Mouse (Mus musculus) limb, embryonic 10.5 days (tissue): ENCODE measurements around the gene Wdr25. TPM values are rescaled to one million over a fixed set of nuclear protein-coding genes. Genes with fewer than 3 reads are reported as not detected.

Experiments
- DNase-seq: peaks from one replicate; pipeline ENCODE4 v3.0.0-alpha.2; 2017; ENCODE audit warnings: low spot score
- H3K27ac ChIP-seq: fragments of 300-500 bp; sonication (generic); 2 replicates; pipeline ENCODE4 v1.5.1; 2016; ENCODE audit warnings: mild to moderate bottlenecking
- H3K27me3 ChIP-seq: fragments of 300-500 bp; sonication (generic); 2 replicates; pipeline ENCODE4 v1.6.1; 2016; ENCODE audit warnings: low read depth, mild to moderate bottlenecking; ENCODE audit not compliant: poor library complexity, severe bottlenecking
- H3K36me3 ChIP-seq: fragments of 300-500 bp; sonication (generic); 2 replicates; pipeline ENCODE4 v1.6.1; 2016; ENCODE audit warnings: mild to moderate bottlenecking, moderate library complexity
- H3K4me1 ChIP-seq: fragments of 300-500 bp; sonication (generic); 2 replicates; pipeline ENCODE4 v1.6.1; 2016
- H3K4me3 ChIP-seq: fragments of 300-500 bp; sonication (generic); 2 replicates; pipeline ENCODE4 v1.5.1; 2016; ENCODE audit warnings: mild to moderate bottlenecking, moderate library complexity
- H3K9me3 ChIP-seq: fragments of 300-500 bp; sonication (generic); replicated peaks from 2 replicates; pipeline ENCODE4 v1.6.1; 2016; ENCODE audit warnings: mild to moderate bottlenecking
- WGBS: fragments of 180-500 bp; shearing (Covaris S2); methylation state at CpG from one replicate; pipeline ENCODE4 v1.1.7; 2016; 5-methylcytosine and 5-hydroxymethylcytosine counted together
- polyA plus RNA-seq: library from polyadenylated mRNA; unstranded; fragments of >200 nt; fragmentation: Nextera tagmentation; extraction: Ambion mirVana; gene quantifications from 2 replicates; pipeline ENCODE4 v1.2.1, GENCODE M21; 2016

Wdr25 gene
- polyA plus RNA-seq, 1 experiment from 2014 or later = 11.8 TPM

DNA sequence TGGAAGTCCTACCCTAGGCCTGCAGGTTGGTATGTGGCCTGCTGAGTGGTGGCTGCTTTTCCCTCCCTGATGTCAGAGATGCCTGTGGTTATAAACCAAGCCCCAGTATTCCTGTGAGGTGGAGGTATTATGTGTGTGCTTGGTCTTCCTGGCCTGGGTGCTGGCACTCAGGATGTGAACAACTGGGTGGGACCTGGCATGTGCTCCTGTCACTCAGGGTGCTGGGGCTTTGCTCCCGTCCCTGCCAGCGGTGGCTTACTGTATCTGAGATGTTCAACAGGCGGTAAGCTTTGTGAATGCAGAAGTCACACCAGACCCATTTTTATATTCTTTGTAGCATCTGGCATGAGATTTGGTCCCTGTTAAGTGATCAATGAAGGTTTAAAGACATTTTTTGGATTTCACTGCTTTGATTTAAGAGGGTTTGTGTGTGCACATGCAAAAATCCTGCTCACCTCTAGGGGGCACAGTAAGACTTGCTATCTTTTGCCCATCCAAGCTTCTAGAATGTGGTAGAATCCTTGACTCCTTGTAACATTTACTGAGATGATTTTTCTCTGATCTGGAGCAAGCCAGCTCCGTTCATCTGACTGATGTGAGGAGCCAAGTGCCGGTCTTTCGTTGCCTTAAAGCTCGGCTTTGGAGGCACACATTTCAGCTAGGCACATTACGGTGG is 10.3 kb downstream of the Wdr25 start:
- DNase-seq = peak; percentile 56
- Histone ChIP-seq H3K4me1 (peaks cover 34% of the 10 kb centered on the region), H3K27ac (no peak overlapping the region), H3K27me3 (peaks cover 4% of the 10 kb centered on the region), H3K4me3 (no peak overlapping the region), H3K9me3 (no peaks in the 10 kb centered on the region), H3K36me3 (0 out of 2 replicates have a peak, but pooled peaks cover 6% of the 10 kb centered on the region)
- 87% methylated on average over 8 of the region's 8 CpGs for WGBS

DNA sequence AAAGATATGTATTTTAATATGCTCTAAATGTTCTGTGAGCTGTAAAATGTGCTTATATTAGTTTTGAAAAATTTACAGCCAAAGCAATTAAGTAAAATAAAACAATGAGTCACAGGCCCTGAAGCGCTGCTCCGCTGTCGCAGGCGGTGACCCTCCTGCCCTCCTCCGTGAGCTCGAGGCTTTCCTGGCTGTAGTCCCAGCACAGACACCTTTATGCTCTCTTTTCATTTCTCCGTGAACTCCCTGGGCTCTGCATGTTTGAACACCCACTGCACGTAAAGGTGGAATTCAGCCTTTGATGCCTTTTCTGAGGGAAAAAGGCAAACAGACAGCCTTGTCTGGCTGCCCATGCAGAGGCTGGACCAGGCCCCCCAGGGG is 10.8 kb downstream of the Wdr25 start:
- Histone ChIP-seq H3K4me3 (no peak overlapping the region), H3K4me1 (peaks cover 38% of the 10 kb centered on the region), H3K36me3 (0 out of 2 replicates have a peak, but pooled peaks cover 6% of the 10 kb centered on the region), H3K27ac (0 out of 2 replicates have a peak overlapping the region, but pooled peaks have one; percentile 53), H3K27me3 (peaks cover 4% of the 10 kb centered on the region), H3K9me3 (no peaks in the 10 kb centered on the region)
- DNase-seq = no peak
- 76% methylated on average over 8 of the region's 8 CpGs for WGBS

DNA sequence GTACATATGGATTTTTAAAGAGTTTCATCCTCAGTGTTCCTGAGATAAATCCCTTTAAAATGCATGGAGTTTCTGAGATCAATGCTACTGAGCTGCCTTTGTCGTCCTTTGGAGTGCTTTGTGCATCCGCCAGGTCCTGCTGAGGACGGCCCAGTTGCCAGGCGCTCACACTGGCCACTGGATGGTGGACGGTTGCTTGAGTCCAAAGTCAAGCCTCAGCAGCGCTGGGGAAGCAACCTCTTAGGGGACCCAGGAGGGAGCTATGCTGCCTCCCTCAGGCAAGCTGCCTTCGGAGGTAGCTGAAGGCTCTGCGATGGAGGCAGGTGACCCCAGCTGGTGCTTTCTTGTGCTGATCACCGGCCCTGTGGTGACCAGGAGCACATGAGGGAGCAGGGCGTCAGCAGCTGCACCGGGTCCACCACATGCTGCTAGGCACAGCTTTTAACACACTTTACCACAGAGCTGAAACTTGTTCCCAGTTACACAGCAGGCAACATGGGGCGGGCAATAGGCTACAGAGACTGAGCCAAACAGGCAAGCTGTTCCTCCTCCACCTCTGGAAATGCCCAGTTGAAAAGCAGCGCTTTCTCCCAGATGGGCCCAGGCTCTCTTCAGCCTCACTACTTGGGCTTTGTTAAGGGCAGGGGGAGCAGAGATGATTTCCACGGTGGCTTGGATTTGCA is 12.3 kb downstream of the Wdr25 start:
- 50% methylated on average over 14 of the region's 14 CpGs for WGBS
- DNase-seq = no peak
- Histone ChIP-seq H3K36me3 (no peaks in the 10 kb centered on the region), H3K27ac (no peak overlapping the region), H3K9me3 (no peaks in the 10 kb centered on the region), H3K4me3 (no peak overlapping the region), H3K4me1 (peaks cover 42% of the 10 kb centered on the region), H3K27me3 (peaks cover 4% of the 10 kb centered on the region)

DNA sequence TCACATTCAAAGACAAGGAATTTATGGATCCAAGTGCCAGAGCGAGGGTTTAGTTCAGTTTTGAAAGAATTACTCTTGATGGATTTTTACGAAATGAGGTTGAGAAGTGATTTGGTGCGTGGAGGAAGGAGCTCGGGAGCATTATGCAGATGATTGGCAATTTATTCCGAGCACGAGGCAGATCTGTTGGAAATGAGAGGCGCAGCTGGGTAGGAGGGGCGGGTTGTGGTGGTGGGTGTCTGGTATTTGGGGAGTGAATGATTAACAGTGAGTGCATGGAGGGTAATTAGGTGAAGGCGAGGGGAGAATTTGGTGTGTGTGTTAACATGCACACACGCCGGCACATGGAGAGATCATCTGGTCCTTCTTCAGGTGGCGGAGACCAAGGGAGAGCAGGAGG is 13.0 kb downstream of the Wdr25 start:
- no peak overlapping the region for H3K4me3 ChIP-seq
- no peaks in the 10 kb centered on the region for H3K9me3 ChIP-seq
- H3K27ac ChIP-seq = no peak overlapping the region
- H3K36me3 ChIP-seq = no peaks in the 10 kb centered on the region
- peaks cover 4% of the 10 kb centered on the region for H3K27me3 ChIP-seq
- no peak for DNase-seq
- WGBS = 70% methylated on average over 12 of the region's 12 CpGs
- peaks cover 45% of the 10 kb centered on the region for H3K4me1 ChIP-seq

DNA sequence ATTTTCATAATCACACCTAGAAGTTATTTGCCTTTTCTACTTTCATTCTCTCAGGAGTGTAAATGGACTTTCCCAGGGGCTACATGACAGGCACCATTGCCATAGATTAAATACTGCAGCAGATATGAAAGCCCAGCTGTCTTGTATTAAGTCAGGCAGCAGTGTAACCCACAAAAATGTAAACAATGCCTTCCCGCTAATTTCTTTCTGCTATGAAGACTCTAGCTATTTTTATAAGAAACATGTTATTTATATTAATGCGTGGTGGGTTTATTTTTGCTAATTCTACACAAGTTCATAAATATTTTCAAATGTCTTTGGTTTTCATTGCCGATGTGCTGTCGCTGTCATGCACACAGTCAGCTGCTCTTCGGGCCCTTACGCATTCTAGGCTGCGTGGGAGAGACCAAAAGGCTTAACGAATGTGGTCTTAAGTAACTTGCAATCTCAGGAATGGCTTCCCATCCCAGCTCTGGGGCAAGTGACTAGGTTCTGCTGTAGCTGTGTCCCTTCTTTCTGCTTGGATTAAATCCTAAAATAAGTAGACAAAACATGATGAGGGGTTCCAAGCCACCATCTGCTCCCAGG is 16.5 kb downstream of the Wdr25 start:
- DNase-seq = no peak
- H3K36me3 ChIP-seq = no peaks in the 10 kb centered on the region
- 91% methylated on average over 8 of the region's 8 CpGs for WGBS
- peaks cover 4% of the 10 kb centered on the region for H3K27me3 ChIP-seq
- peaks cover 68% of the 10 kb centered on the region for H3K4me1 ChIP-seq
- no peak overlapping the region for H3K4me3 ChIP-seq
- no peak overlapping the region for H3K27ac ChIP-seq
- H3K9me3 ChIP-seq = no peaks in the 10 kb centered on the region

DNA sequence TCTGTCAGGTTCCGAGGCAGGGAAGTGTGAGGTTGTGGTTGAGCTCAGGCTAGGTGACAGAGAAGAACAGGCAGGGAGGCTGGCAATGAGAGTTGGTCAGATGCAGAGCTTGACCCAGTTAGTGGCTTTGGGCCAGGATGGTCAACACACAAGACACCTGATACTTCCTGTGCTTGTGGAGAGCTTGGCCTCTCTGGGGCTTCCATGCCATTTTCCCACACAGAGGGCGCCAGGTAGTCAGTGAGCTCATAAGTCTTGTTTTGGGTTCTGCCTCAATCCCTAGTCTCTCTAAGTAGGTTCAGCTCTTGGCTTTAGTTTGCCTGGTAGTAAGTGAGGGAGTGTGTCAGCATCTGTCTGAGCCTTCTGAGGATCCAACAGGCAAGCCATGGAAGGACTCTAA is 19.0 kb downstream of the Wdr25 start:
- H3K4me3 ChIP-seq = no peak overlapping the region
- no peaks in the 10 kb centered on the region for H3K9me3 ChIP-seq
- no peaks in the 10 kb centered on the region; the same call in 1 of the 2 replicates for H3K27me3 ChIP-seq
- DNase-seq = no peak
- no peaks in the 10 kb centered on the region for H3K36me3 ChIP-seq
- WGBS = 88% methylated on average over 2 of the region's 2 CpGs
- peaks cover 77% of the 10 kb centered on the region for H3K4me1 ChIP-seq
- H3K27ac ChIP-seq = no peak overlapping the region

DNA sequence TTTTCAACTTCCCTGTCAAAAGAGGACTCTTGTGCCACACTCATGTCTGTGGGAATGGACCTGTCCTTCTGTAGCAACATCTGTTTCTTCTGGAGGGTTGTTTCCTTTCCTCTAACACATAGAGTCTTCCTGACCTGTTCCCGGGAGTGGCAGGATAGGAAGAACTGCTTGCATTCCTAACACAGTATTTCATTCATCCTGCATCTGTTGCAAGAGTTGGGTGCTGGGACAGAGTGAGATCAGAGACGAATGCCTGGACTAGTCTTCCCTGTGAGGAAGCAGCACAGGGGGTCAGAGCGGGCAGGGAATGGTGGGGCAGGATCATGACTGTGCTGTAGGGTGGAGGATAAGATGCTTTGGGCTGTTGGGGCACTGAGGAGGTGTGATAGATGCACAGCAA is 20.8 kb downstream of the Wdr25 start:
- Histone ChIP-seq H3K27me3 (no peaks in the 10 kb centered on the region; the same call in 1 of the 2 replicates), H3K36me3 (no peaks in the 10 kb centered on the region), H3K9me3 (no peaks in the 10 kb centered on the region), H3K4me1 (peaks cover 85% of the 10 kb centered on the region), H3K27ac (peak overlapping the region; percentile 84), H3K4me3 (no peak overlapping the region)
- no peak for DNase-seq
- 69% methylated on average over 3 of the region's 3 CpGs for WGBS

DNA sequence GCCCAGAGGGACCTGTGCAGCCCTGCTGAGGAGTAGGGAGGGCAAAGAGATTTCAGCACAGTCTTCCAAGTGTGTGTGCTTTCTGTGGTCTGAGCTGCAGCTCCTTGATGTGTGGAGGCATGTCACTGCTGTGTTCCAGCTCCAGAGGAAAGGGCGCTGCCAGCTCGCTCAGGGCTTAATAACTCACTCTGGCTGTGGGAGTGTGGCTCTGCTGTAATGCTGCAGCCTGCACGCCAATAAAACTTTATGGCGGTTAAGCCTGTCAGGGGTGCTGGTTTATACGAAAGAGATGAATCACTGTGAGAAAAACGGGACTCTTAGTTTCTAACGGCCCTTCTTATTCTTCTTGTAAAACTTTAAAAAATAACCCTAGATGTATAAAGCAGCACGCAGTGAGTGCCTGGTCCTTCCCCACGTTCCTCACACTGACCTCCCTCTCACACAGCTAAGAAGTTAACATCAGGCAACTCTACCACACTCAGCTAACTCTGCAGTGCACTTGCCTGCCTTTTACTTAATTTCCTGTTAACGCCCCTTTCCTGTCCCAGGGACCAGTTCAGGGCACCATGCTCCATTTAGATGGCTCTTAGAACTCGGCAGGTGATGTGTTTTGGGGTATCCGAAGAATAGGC is 21.4 kb downstream of the Wdr25 start:
- Histone ChIP-seq H3K36me3 (peaks cover 1% of the 10 kb centered on the region; the same call in 1 of the 2 replicates), H3K4me3 (peak overlapping the region; percentile 12; the same call in 1 of the 2 replicates), H3K9me3 (no peaks in the 10 kb centered on the region), H3K4me1 (peaks cover 83% of the 10 kb centered on the region), H3K27me3 (no peaks in the 10 kb centered on the region; the same call in 1 of the 2 replicates), H3K27ac (peak overlapping the region; percentile 84)
- peak; percentile 54 for DNase-seq
- 26% methylated on average over 12 of the region's 12 CpGs for WGBS

DNA sequence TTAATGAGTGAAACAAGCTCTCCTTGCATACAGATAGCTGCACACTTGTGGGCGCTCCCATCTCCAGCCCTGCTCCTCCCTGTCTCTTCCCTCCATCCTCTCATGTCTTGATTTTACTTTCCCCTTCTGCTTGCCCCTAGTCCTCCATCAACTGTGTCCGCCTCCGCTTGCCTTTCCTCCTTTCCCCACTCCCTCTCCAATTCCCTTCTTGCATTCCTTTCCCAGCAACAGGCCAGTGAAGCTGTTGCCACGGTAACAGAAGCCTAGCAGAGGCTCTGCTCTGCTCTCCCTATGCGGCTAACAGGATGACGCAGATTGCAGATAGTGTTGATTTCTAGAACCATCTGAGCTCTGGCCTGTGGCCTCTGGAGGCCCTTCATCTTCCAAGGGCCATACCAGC is 22.5 kb downstream of the Wdr25 start:
- H3K9me3 ChIP-seq = no peaks in the 10 kb centered on the region
- WGBS = 22% methylated on average over 6 of the region's 6 CpGs
- H3K36me3 ChIP-seq = peaks cover 5% of the 10 kb centered on the region; the same call in 1 of the 2 replicates
- DNase-seq = peak; percentile 48
- H3K27ac ChIP-seq = peak overlapping the region; percentile 84; the same call in 1 of the 2 replicates
- 0 out of 2 replicates have a peak overlapping the region, but pooled peaks have one; percentile 1 for H3K4me3 ChIP-seq
- H3K27me3 ChIP-seq = no peaks in the 10 kb centered on the region; the same call in 1 of the 2 replicates
- peaks cover 80% of the 10 kb centered on the region for H3K4me1 ChIP-seq

DNA sequence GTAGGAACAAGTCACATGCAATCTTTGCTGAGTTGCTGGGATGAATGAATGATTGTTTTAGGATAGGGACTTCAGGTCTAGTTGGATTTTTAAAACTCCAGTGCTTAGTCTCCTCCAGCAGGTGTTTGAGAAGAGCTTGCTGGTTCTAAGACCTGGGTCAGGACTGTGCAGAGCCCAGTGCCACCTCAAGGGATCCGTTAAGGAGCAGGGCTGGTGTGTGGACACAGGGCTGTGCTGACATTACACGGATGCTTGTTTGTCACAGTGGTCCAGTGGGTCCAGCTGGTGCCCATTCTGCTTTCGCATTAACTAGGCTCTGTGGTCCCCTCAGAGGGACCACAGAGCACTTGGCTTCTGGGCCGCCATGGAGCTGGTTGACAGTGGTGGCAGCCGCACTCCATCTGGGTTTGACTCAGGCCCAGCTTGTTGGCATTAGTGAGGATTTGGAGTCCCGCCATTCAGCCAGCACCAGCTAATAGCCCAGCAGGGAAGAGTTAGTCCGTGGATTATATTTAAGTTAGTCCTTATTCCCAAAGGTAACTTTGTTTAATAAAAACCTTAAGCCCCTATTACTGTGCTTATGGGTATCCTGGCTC is 23.1 kb downstream of the Wdr25 start:
- 74% methylated on average over 7 of the region's 7 CpGs for WGBS
- peak overlapping the region; percentile 84 for H3K27ac ChIP-seq
- no peak overlapping the region for H3K4me3 ChIP-seq
- H3K36me3 ChIP-seq = peaks cover 5% of the 10 kb centered on the region; the same call in 1 of the 2 replicates
- peaks cover 76% of the 10 kb centered on the region for H3K4me1 ChIP-seq
- no peak for DNase-seq
- no peaks in the 10 kb centered on the region; the same call in 1 of the 2 replicates for H3K27me3 ChIP-seq
- no peaks in the 10 kb centered on the region for H3K9me3 ChIP-seq

DNA sequence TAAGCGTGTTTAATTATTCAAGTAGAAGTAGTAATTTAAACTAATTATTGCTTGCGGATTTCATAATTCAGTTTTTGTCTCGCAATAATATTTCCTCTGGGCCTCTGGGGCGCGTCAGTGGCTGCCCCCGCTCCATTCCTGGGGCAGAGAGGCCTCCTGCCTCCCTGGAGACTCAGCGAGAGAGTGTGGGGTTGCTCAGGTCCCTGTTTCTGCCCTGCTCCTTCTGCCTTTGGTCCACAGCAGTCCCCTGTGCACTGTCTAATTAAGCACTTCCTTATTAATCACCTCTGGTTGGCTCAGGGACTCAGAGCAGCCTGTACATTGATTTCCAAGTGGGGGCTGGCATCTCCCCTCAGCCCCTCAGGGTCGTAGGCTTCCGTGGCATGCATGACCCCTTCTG is 24.1 kb downstream of the Wdr25 start:
- H3K36me3 ChIP-seq = peaks cover 5% of the 10 kb centered on the region; the same call in 1 of the 2 replicates
- no peak overlapping the region for H3K4me3 ChIP-seq
- H3K27me3 ChIP-seq = no peaks in the 10 kb centered on the region
- DNase-seq = no peak
- WGBS = 70% methylated on average over 9 of the region's 9 CpGs
- no peaks in the 10 kb centered on the region for H3K9me3 ChIP-seq
- peak overlapping the region; percentile 63 for H3K27ac ChIP-seq
- peaks cover 66% of the 10 kb centered on the region for H3K4me1 ChIP-seq

DNA sequence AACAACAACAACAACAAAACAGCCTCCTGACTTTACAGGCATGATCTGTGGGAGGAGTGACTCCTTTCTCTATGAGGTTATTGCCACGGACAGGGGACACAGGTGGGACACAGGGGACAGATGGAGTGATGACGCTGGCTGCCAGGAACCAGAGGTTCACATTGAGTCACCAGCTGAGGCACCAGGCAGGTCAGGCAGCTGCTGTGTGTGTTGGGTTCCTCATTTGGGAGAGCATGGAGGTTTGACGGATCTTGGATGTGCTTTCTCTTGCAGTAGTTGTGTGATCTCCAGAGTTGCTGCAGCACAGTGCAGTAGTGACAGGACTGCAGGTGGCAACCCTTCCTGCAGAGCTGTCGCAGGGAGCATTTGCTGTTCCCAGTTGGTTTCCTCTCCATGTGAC is 25.3 kb downstream of the Wdr25 start:
- 78% methylated on average over 4 of the region's 4 CpGs for WGBS
- H3K9me3 ChIP-seq = no peaks in the 10 kb centered on the region
- H3K27ac ChIP-seq = peak overlapping the region; percentile 63; the same call in 1 of the 2 replicates
- peaks cover 54% of the 10 kb centered on the region for H3K4me1 ChIP-seq
- no peaks in the 10 kb centered on the region for H3K27me3 ChIP-seq
- no peak for DNase-seq
- H3K36me3 ChIP-seq = peaks cover 9% of the 10 kb centered on the region
- no peak overlapping the region for H3K4me3 ChIP-seq
